Mouse (Mus musculus): ENCODE data around the gene Sdccag8.

DNA sequence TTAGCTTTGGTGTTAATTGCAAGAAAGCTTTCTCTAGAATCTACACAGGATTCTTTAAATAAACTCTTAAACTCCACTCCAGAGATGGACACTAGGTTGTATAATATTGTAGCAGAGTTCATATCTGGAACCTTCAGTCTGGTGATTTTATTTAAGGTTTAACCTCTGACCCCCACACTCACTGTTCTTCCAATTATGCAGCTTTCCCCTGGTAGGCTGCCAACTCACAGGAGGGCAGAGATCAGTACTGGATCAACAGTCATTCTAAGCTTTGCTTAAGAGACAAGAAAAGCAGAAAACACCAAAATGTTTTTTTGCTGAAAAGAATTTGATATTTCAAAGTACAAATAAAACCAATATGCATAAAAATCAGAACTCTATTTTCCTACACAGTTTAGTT lies 231.4 kb downstream of the Sdccag8 start:
- TF ChIP-seq CTCF (IDR thresholded peaks at IDR 0.05; ENCODE audit: extremely low read depth, insufficient read depth, insufficient read length, insufficient replicate concordance) (no peak), POLR2A (IDR thresholded peaks at IDR 0.05; ENCODE audit: low read depth, low read length) (no peak)
